In the genomic region with DNA sequence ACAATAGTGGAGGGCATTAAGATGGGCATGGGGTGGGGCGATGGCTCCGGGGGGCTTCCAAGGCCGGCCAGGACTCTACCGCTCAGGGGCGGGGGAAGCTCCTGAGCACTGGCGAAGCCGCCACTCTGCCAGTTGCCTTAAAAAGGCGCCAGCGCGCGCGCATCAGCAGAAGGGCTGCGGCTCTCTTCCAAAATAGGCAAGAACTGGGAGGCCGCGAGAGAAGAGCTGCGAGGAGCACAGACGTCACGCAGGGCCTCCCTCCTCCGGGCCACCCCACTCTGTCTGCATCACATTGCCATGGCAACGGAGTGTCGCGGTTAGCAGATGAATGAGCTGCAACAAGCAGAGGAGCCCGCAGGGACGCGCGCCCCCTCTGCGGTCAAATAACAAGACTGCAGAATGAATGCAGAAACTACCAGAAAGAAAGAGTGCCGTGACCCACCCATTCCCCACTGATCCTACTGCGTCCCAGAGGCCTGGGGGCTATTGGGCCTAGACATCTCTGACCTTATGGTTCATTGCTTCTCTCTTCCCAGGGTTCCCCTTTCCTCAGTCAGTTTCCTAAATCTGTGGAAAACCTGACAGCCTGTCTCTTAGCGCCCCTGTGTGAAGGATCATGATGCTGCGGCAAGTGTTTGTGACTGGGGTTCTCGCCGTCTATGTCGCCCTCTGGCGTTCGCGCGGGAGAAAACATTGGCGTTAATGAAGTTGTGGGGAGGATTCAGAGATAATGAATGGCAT, we compare ENCODE assay signal across 9 mouse cellular contexts. TPM values are rescaled to one million over a fixed set of nuclear protein-coding genes. Genes with fewer than 3 reads are reported as not detected.
DNase-seq lines count a peak whose midpoint lies in the region; ATAC-seq lines count a peak whose summit lies in the region.
"Had no signal": no experiment of that assay in that cellular context is flagged by ENCODE, and none has a peak within 500 bp of the region (broad histone marks: within the 10 kb centered on the region; RNA-seq: fewer than 3 reads in every experiment).

No protein-coding gene starts in this region.

- WGBS in hindbrain, embryonic 11.5 days = under 1% methylated on average over 39 of the region's 39 CpGs

- H3K4me1 ChIP-seq in hindbrain, embryonic 11.5 days (replicated peaks; ENCODE audit: control insufficient read depth, insufficient read depth, low read length) = 0 out of 2 replicates have a peak, but pooled peaks cover 3% of the 10 kb centered on the region

- H3K9ac ChIP-seq in hindbrain, embryonic 11.5 days (ENCODE audit: low read depth, low read length) = peak overlapping the region; percentile 32

- H3K36me3 ChIP-seq in hindbrain, embryonic 11.5 days (ENCODE audit: control insufficient read depth, insufficient read depth, low read length) = no peaks in the 10 kb centered on the region

- DNase-seq in MEL-GATA-1-ER (ENCODE audit: extremely low read depth, low read depth) = peak; percentile 22
- DNase-seq in cerebellum, adult 8-10 months = peak; percentile 87
- peak; percentile 91 for DNase-seq in hindbrain, embryonic 11.5 days (ENCODE audit: low spot score)
- peak; percentile 84 to 91 for DNase-seq in layer of hippocampus, postnatal 10 days (ENCODE audit: low spot score in 2 of 2)
- peak; percentile 84 for DNase-seq in lung, postnatal 10 days
- peak; percentile 76 for DNase-seq in ovary, postnatal 36 days (ENCODE audit: low spot score)
- peak; percentile 84 to 86 for DNase-seq in thymus, postnatal 10 days (ENCODE audit: low spot score in 2 of 2)

- peak overlapping the region; percentile 58 for H3K4me2 ChIP-seq in hindbrain, embryonic 11.5 days (replicated peaks; ENCODE audit: low read depth, low read length)

- ATAC-seq in frontal cortex, adult (ENCODE audit: low TSS enrichment) = peak; percentile 96
- peak; percentile 98 for ATAC-seq in hindbrain, embryonic 11.5 days (ENCODE audit: low FRiP score)

- H3K27me3 ChIP-seq in hindbrain, embryonic 11.5 days (ENCODE audit: control insufficient read depth, insufficient read depth, low read length) = peaks cover 2% of the 10 kb centered on the region; the same call in 1 of the 2 replicates

- H3K4me3 ChIP-seq in hindbrain, embryonic 11.5 days (ENCODE audit: low read depth, low read length) = peak overlapping the region; percentile 25

- H3K9me3 ChIP-seq in hindbrain, embryonic 11.5 days (ENCODE audit: control insufficient read depth, low read length) = no peaks in the 10 kb centered on the region

- H3K27ac ChIP-seq in hindbrain, embryonic 11.5 days (ENCODE audit: low read depth, low read length) = peak overlapping the region; percentile 66

RNA-seq across cellular contexts. Expression of gene Npas4, which starts 11.7 kb away (rescaled TPM):
- 0.06 and 0.07 TPM in 2 replicates for polyA plus RNA-seq in hindbrain, embryonic 11.5 days (2014; fragmentation: Nextera tagmentation; extraction: Ambion mirVana)
- total RNA-seq in layer of hippocampus, postnatal 10 days (2021) = 1 to 10 TPM; 4.8 to 5.0 TPM
- polyA plus RNA-seq: liver, embryonic 16.5 days had no signal

RNA-seq across cellular contexts. Expression of gene Slc29a2, which starts 21.8 kb away (rescaled TPM):
- polyA plus RNA-seq in hindbrain, embryonic 11.5 days (2014; fragmentation: Nextera tagmentation; extraction: Ambion mirVana) = 3.8 and 4.1 TPM in 2 replicates
- 10 to 100 TPM; 21.0 to 21.9 TPM for total RNA-seq in layer of hippocampus, postnatal 10 days (2021)

RNA-seq across cellular contexts. Expression of gene B4gat1, which starts 36.8 kb away (rescaled TPM):
- 35.4 and 45.2 TPM in 2 replicates for polyA plus RNA-seq in hindbrain, embryonic 11.5 days (2014; fragmentation: Nextera tagmentation; extraction: Ambion mirVana)
- total RNA-seq in layer of hippocampus, postnatal 10 days (2021) = 100 to 1,000 TPM; 125 to 126 TPM

RNA-seq across cellular contexts. Expression of gene AC124502.3, which starts 36.9 kb away (rescaled TPM):
- polyA plus RNA-seq in hindbrain, embryonic 11.5 days (2014; fragmentation: Nextera tagmentation; extraction: Ambion mirVana) = 0.73 and 2.3 TPM in 2 replicates
- 1 to 10 TPM; 3.4 to 6.9 TPM for total RNA-seq in layer of hippocampus, postnatal 10 days (2021)

RNA-seq across cellular contexts. Expression of gene Brms1, which starts 39.3 kb away (rescaled TPM):
- 62.0 and 66.1 TPM in 2 replicates for polyA plus RNA-seq in hindbrain, embryonic 11.5 days (2014; fragmentation: Nextera tagmentation; extraction: Ambion mirVana)
- 10 to 100 TPM in 1 of 2 experiments, 1 to 10 TPM in 1; 8.7 to 11.9 TPM for total RNA-seq in layer of hippocampus, postnatal 10 days (2021)

Comparison
In these comparisons a context has a peak if more than half of its experiments do, and no peak if none do; other contexts are left out.
1. Peak in every context shown above with its lines: DNase-seq, ATAC-seq, H3K4me3 ChIP-seq and H3K27ac ChIP-seq.
2. DNase-seq: peak in every context shown above with its lines; median percentile 91 in hindbrain, embryonic 11.5 days; 88 in layer of hippocampus, postnatal 10 days; 87 in cerebellum, adult 8-10 months; 85 in thymus, postnatal 10 days; 84 in lung, postnatal 10 days; 76 in ovary, postnatal 36 days; 22 in MEL-GATA-1-ER.